Mouse (Mus musculus): ENCODE measurements at regions not wholly inside any gene's neighbourhood (a gene's known extent, or its start where the extent isn't known, plus 50 kb on each side); places are given as distances from the start of the nearest gene placed in this dataset.

- Histone ChIP-seq H3K27ac (replicated peaks) (no peak overlapping the region), H3K4me1 (no peaks in the 10 kb centered on the region), H3K9me3 (replicated peaks) (no peaks in the 10 kb centered on the region), H3K4me2 (no peak overlapping the region), H3K9ac (replicated peaks) (no peak overlapping the region), H3K36me3 (no peaks in the 10 kb centered on the region), H3K27me3 (replicated peaks) (no peaks in the 10 kb centered on the region), H3K4me3 (replicated peaks) (no peak overlapping the region)
- WGBS: 94% methylated on average over 5 of the region's 5 CpGs
- ATAC-seq (ENCODE audit: low FRiP score): no peak
Observed at GRCm38 (mm10) chr11:19438385-19438784, 419.6 kb upstream of the Meis1 start.

DNA sequence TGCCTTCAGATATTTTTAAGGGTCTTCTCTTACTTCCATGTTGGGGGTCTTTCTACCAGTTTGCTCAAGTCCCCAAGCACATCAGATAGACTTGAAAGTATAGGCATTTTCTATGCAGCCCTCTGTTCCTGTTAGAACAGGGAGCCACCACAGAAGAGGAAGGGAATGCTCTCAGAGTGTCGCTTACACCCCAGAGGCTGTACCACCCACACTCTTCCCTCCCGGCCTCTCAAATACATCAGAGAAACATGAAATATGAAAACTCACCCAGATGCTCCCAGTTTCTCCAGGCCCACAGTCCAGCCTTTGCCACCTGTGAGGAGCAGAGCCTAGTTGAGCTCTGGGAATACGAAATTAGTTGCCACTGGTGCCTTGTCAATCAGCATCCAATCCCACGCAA lies 423.2 kb upstream of the Meis1 start:
- Histone ChIP-seq H3K4me1 (no peaks in the 10 kb centered on the region), H3K36me3 (no peaks in the 10 kb centered on the region), H3K9me3 (replicated peaks) (no peaks in the 10 kb centered on the region), H3K27me3 (replicated peaks) (no peaks in the 10 kb centered on the region), H3K4me2 (no peak overlapping the region), H3K4me3 (replicated peaks) (no peak overlapping the region), H3K27ac (replicated peaks) (no peak overlapping the region), H3K9ac (replicated peaks) (no peak overlapping the region)
- 87% methylated on average over 4 of the region's 4 CpGs for WGBS
- no peak for ATAC-seq (ENCODE audit: low FRiP score)

GRCm38 (mm10) chr11:19455391-19456290 lies 436.9 kb upstream of the Meis1 start:
- no peaks in the 10 kb centered on the region for H3K27me3 ChIP-seq (replicated peaks)
- no peaks in the 10 kb centered on the region for H3K4me1 ChIP-seq
- no peaks in the 10 kb centered on the region for H3K9me3 ChIP-seq (replicated peaks)
- no peak overlapping the region for H3K4me2 ChIP-seq
- no peak overlapping the region for H3K9ac ChIP-seq (replicated peaks)
- H3K27ac ChIP-seq (replicated peaks): no peak overlapping the region
- H3K36me3 ChIP-seq: no peaks in the 10 kb centered on the region
- no peak for ATAC-seq (ENCODE audit: low FRiP score)
- 88% methylated on average over 12 of the region's 12 CpGs for WGBS
- no peak overlapping the region for H3K4me3 ChIP-seq (replicated peaks)

DNA sequence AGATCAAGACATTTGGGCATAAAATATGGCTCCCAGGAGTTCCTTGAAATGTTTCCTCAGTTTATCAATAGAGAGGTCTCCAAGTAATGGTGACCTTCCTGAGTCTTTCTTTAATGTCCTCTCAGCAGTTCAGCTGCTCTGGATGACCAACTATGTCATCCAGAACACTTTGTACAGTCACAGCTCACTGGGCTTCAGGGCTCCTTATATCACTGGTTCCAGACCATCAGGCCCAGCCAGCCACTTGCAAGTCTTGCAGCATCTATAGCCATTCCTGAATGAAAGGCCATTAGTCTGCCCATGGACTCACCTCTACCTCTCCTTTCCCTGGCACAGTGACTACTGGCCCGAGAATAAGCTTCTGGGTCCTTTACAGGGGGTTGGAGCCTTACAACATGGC lies 437.8 kb upstream of the Meis1 start:
- no peaks in the 10 kb centered on the region for H3K27me3 ChIP-seq (replicated peaks)
- H3K4me1 ChIP-seq: no peaks in the 10 kb centered on the region
- no peak overlapping the region for H3K9ac ChIP-seq (replicated peaks)
- H3K36me3 ChIP-seq: no peaks in the 10 kb centered on the region
- WGBS: 76% methylated on average over 1 of the region's 1 CpGs
- H3K4me3 ChIP-seq (replicated peaks): no peak overlapping the region
- no peak for ATAC-seq (ENCODE audit: low FRiP score)
- H3K4me2 ChIP-seq: no peak overlapping the region
- H3K9me3 ChIP-seq (replicated peaks): no peaks in the 10 kb centered on the region
- H3K27ac ChIP-seq (replicated peaks): no peak overlapping the region

GRCm38 (mm10) chr11:19463730-19464358 lies 445.1 kb upstream of the Meis1 start:
- Histone ChIP-seq H3K27ac (replicated peaks) (no peak overlapping the region), H3K4me3 (replicated peaks) (no peak overlapping the region), H3K4me1 (0 out of 2 replicates have a peak, but pooled peaks cover 6% of the 10 kb centered on the region), H3K27me3 (replicated peaks) (no peaks in the 10 kb centered on the region), H3K9me3 (replicated peaks) (no peaks in the 10 kb centered on the region), H3K36me3 (no peaks in the 10 kb centered on the region), H3K9ac (replicated peaks) (no peak overlapping the region), H3K4me2 (no peak overlapping the region)
- ATAC-seq (ENCODE audit: low FRiP score): no peak; the same call in 1 of the 2 replicates
- WGBS: 59% methylated on average over 6 of the region's 6 CpGs

- H3K4me2 ChIP-seq: no peak overlapping the region
- no peaks in the 10 kb centered on the region for H3K9me3 ChIP-seq (replicated peaks)
- no peak for ATAC-seq (ENCODE audit: low FRiP score)
- H3K9ac ChIP-seq (replicated peaks): no peak overlapping the region
- no peak overlapping the region for H3K4me3 ChIP-seq (replicated peaks)
- no peaks in the 10 kb centered on the region for H3K27me3 ChIP-seq (replicated peaks)
- no peaks in the 10 kb centered on the region for H3K36me3 ChIP-seq
- WGBS: 86% methylated on average over 3 of the region's 3 CpGs
- 0 out of 2 replicates have a peak, but pooled peaks cover 6% of the 10 kb centered on the region for H3K4me1 ChIP-seq
- H3K27ac ChIP-seq (replicated peaks): no peak overlapping the region
Observed at GRCm38 (mm10) chr11:19468373-19468772, 449.6 kb upstream of the Meis1 start.

- no peaks in the 10 kb centered on the region for H3K9me3 ChIP-seq (replicated peaks)
- WGBS: 92% methylated on average over 3 of the region's 3 CpGs
- H3K4me1 ChIP-seq: 0 out of 2 replicates have a peak, but pooled peaks cover 3% of the 10 kb centered on the region
- no peaks in the 10 kb centered on the region for H3K27me3 ChIP-seq (replicated peaks)
- H3K4me2 ChIP-seq: no peak overlapping the region
- no peak overlapping the region for H3K4me3 ChIP-seq (replicated peaks)
- H3K9ac ChIP-seq (replicated peaks): no peak overlapping the region
- H3K27ac ChIP-seq (replicated peaks): no peak overlapping the region
- H3K36me3 ChIP-seq: no peaks in the 10 kb centered on the region
- ATAC-seq (ENCODE audit: low FRiP score): no peak
Observed at GRCm38 (mm10) chr11:19468803-19469202, 450.0 kb upstream of the Meis1 start.

GRCm38 (mm10) chr11:19470648-19471341 lies 452.0 kb upstream of the Meis1 start:
- no peak overlapping the region for H3K27ac ChIP-seq (replicated peaks)
- H3K9me3 ChIP-seq (replicated peaks): no peaks in the 10 kb centered on the region
- no peak overlapping the region for H3K4me2 ChIP-seq
- no peaks in the 10 kb centered on the region for H3K27me3 ChIP-seq (replicated peaks)
- H3K36me3 ChIP-seq: no peaks in the 10 kb centered on the region
- no peak for ATAC-seq (ENCODE audit: low FRiP score)
- H3K4me1 ChIP-seq: peaks cover 10% of the 10 kb centered on the region
- no peak overlapping the region for H3K9ac ChIP-seq (replicated peaks)
- 90% methylated on average over 5 of the region's 5 CpGs for WGBS
- no peak overlapping the region for H3K4me3 ChIP-seq (replicated peaks)

DNA sequence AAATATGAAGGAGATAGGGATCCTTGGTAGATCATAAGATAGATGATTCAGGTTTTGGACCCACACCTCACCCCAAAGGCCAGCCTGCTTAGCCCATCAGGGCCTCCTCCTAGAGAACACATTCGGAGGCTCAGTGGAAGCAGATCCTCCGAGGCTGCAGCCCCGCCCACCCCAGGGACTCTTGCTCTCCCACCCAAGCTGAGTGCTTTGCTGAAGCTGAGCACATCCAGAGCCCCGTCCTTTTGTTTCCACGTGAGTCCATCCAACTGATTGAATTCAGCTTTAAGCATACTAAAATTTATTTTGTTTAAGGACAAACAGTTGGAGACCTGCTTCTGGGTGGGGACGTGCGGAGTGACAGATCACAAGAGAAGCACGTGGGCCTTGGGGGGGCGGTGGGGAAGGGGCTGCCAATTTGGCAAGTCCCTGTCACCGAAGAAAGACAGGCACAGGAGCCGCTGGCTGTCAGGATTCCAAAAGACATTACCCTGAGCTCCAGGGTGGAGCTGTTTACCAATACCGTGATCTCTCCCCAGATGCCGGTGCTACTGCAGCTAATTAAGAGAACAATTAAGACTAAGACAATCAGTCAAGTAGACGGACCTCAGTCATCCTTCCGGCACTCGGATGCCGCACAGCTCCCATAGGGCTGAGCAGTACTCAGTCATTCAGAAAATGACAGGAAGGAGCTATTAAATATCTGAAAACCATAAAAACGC lies 448.9 kb upstream of the Spred2 start:
- H3K36me3 ChIP-seq: no peaks in the 10 kb centered on the region
- H3K9me3 ChIP-seq (replicated peaks): no peaks in the 10 kb centered on the region
- H3K4me1 ChIP-seq: peaks cover 10% of the 10 kb centered on the region
- peak overlapping the region; percentile 11 for H3K4me3 ChIP-seq (replicated peaks)
- peak; percentile 58 for ATAC-seq (ENCODE audit: low FRiP score)
- H3K9ac ChIP-seq (replicated peaks): no peak overlapping the region
- WGBS: 15% methylated on average over 18 of the region's 18 CpGs
- H3K27ac ChIP-seq (replicated peaks): no peak overlapping the region
- no peaks in the 10 kb centered on the region for H3K27me3 ChIP-seq (replicated peaks)
- peak overlapping the region; percentile 54 for H3K4me2 ChIP-seq

GRCm38 (mm10) chr11:19493089-19493756 lies 431.0 kb upstream of the Spred2 start:
- H3K4me2 ChIP-seq: no peak overlapping the region
- no peaks in the 10 kb centered on the region for H3K36me3 ChIP-seq
- H3K9me3 ChIP-seq (replicated peaks): no peaks in the 10 kb centered on the region
- H3K27me3 ChIP-seq (replicated peaks): no peaks in the 10 kb centered on the region
- WGBS: 98% methylated on average over 2 of the region's 2 CpGs
- no peak for ATAC-seq (ENCODE audit: low FRiP score)
- no peaks in the 10 kb centered on the region for H3K4me1 ChIP-seq
- no peak overlapping the region for H3K9ac ChIP-seq (replicated peaks)
- no peak overlapping the region for H3K27ac ChIP-seq (replicated peaks)
- no peak overlapping the region for H3K4me3 ChIP-seq (replicated peaks)

DNA sequence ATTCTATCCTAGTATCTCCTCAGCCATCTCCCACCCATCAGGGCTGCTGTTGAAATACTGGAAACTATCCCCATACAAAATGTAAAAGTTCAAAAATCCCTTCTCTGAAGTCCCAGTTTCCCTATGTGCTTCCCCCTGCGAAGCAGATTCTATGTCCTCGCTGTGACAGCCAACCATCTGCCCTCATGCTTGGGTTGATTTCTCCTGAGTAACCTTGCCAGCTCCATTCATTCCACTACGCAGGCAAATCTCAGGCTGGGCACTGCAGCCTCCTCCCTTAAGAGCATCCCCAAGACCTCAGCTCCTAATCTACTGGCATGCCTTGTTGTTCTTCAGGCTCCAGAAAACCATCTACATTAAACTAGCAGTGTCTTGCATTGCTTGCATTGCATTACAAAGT lies 402.5 kb upstream of the Spred2 start:
- Histone ChIP-seq H3K36me3 (no peaks in the 10 kb centered on the region), H3K27me3 (replicated peaks) (no peaks in the 10 kb centered on the region), H3K4me2 (no peak overlapping the region), H3K4me1 (0 out of 2 replicates have a peak, but pooled peaks cover 4% of the 10 kb centered on the region), H3K9me3 (replicated peaks) (no peaks in the 10 kb centered on the region), H3K9ac (replicated peaks) (no peak overlapping the region), H3K27ac (replicated peaks) (no peak overlapping the region), H3K4me3 (replicated peaks) (no peak overlapping the region)
- no peak for ATAC-seq (ENCODE audit: low FRiP score)
- 87% methylated on average over 3 of the region's 3 CpGs for WGBS

All from neural tube, embryonic 15.5 days (tissue).